Mouse (Mus musculus): ENCODE measurements around the gene Nfic. TPM values are rescaled to one million over a fixed set of nuclear protein-coding genes. Genes with fewer than 3 reads are reported as not detected.

Gene Nfic
- polyA plus RNA-seq, 1 experiment from 2014 or later = 19.8 TPM

- DNase-seq (ENCODE audit: low spot score) = no peak
- 81% methylated on average over 3 of the region's 3 CpGs for WGBS
- peaks cover 8% of the 10 kb centered on the region; the same call in 1 of the 2 replicates for H3K36me3 ChIP-seq
- no peaks in the 10 kb centered on the region for H3K9me3 ChIP-seq (replicated peaks)
- peaks cover 59% of the 10 kb centered on the region for H3K4me1 ChIP-seq
- no peak overlapping the region for H3K27ac ChIP-seq
- no peak overlapping the region for H3K4me3 ChIP-seq
- H3K27me3 ChIP-seq (ENCODE audit: low read depth, poor library complexity, severe bottlenecking) = peaks cover 75% of the 10 kb centered on the region
Measured at GRCm38 (mm10) chr10:81422661-81423217, 32.7 kb downstream of the Nfic start.

- Histone ChIP-seq H3K9me3 (replicated peaks) (no peaks in the 10 kb centered on the region), H3K27ac (no peak overlapping the region), H3K4me3 (no peak overlapping the region), H3K36me3 (peaks cover 8% of the 10 kb centered on the region; the same call in 1 of the 2 replicates), H3K4me1 (peaks cover 62% of the 10 kb centered on the region), H3K27me3 (ENCODE audit: low read depth, poor library complexity, severe bottlenecking) (peaks cover 69% of the 10 kb centered on the region)
- WGBS = 79% methylated on average over 6 of the region's 6 CpGs
- no peak for DNase-seq (ENCODE audit: low spot score)
Measured at GRCm38 (mm10) chr10:81422191-81422590, 33.2 kb downstream of the Nfic start.

GRCm38 (mm10) chr10:81421797-81422100 lies 33.7 kb downstream of the Nfic start:
- H3K27me3 ChIP-seq (ENCODE audit: low read depth, poor library complexity, severe bottlenecking) = peaks cover 65% of the 10 kb centered on the region
- H3K4me1 ChIP-seq = peaks cover 62% of the 10 kb centered on the region
- no peaks in the 10 kb centered on the region for H3K9me3 ChIP-seq (replicated peaks)
- H3K36me3 ChIP-seq = peaks cover 8% of the 10 kb centered on the region; the same call in 1 of the 2 replicates
- 59% methylated on average over 5 of the region's 5 CpGs for WGBS
- DNase-seq (ENCODE audit: low spot score) = no peak
- no peak overlapping the region for H3K27ac ChIP-seq
- no peak overlapping the region for H3K4me3 ChIP-seq

GRCm38 (mm10) chr10:81421041-81421796 lies 34.2 kb downstream of the Nfic start:
- H3K27me3 ChIP-seq (ENCODE audit: low read depth, poor library complexity, severe bottlenecking) = peaks cover 59% of the 10 kb centered on the region
- peaks cover 8% of the 10 kb centered on the region; the same call in 1 of the 2 replicates for H3K36me3 ChIP-seq
- no peaks in the 10 kb centered on the region for H3K9me3 ChIP-seq (replicated peaks)
- H3K4me1 ChIP-seq = peaks cover 62% of the 10 kb centered on the region
- no peak overlapping the region for H3K4me3 ChIP-seq
- WGBS = 78% methylated on average over 4 of the region's 4 CpGs
- peak; percentile 25 for DNase-seq (ENCODE audit: low spot score)
- no peak overlapping the region for H3K27ac ChIP-seq

- Histone ChIP-seq H3K36me3 (peaks cover 8% of the 10 kb centered on the region; the same call in 1 of the 2 replicates), H3K9me3 (replicated peaks) (no peaks in the 10 kb centered on the region), H3K4me1 (peaks cover 62% of the 10 kb centered on the region), H3K4me3 (no peak overlapping the region), H3K27me3 (ENCODE audit: low read depth, poor library complexity, severe bottlenecking) (peaks cover 50% of the 10 kb centered on the region), H3K27ac (no peak overlapping the region)
- WGBS = 80% methylated on average over 40 of the region's 40 CpGs
- peak; percentile 31 for DNase-seq (ENCODE audit: low spot score)
Measured at GRCm38 (mm10) chr10:81420191-81420767, 35.2 kb downstream of the Nfic start.

- H3K9me3 ChIP-seq (replicated peaks) = no peaks in the 10 kb centered on the region
- 92% methylated on average over 10 of the region's 10 CpGs for WGBS
- H3K4me3 ChIP-seq = no peak overlapping the region
- H3K4me1 ChIP-seq = peaks cover 62% of the 10 kb centered on the region
- peaks cover 40% of the 10 kb centered on the region for H3K27me3 ChIP-seq (ENCODE audit: low read depth, poor library complexity, severe bottlenecking)
- DNase-seq (ENCODE audit: low spot score) = peak; percentile 27
- H3K36me3 ChIP-seq = peaks cover 8% of the 10 kb centered on the region; the same call in 1 of the 2 replicates
- peak overlapping the region; percentile 42; the same call in 1 of the 2 replicates for H3K27ac ChIP-seq
Measured at GRCm38 (mm10) chr10:81419111-81419928, 36.1 kb downstream of the Nfic start.

GRCm38 (mm10) chr10:81418216-81419070 lies 37.0 kb downstream of the Nfic start:
- 43% methylated on average over 11 of the region's 11 CpGs for WGBS
- peak overlapping the region; percentile 42 for H3K27ac ChIP-seq
- peaks cover 67% of the 10 kb centered on the region for H3K4me1 ChIP-seq
- peaks cover 8% of the 10 kb centered on the region; the same call in 1 of the 2 replicates for H3K36me3 ChIP-seq
- H3K27me3 ChIP-seq (ENCODE audit: low read depth, poor library complexity, severe bottlenecking) = peaks cover 32% of the 10 kb centered on the region
- DNase-seq (ENCODE audit: low spot score) = no peak
- no peak overlapping the region for H3K4me3 ChIP-seq
- H3K9me3 ChIP-seq (replicated peaks) = no peaks in the 10 kb centered on the region

GRCm38 (mm10) chr10:81417227-81418215 lies 37.9 kb downstream of the Nfic start:
- peaks cover 26% of the 10 kb centered on the region for H3K27me3 ChIP-seq (ENCODE audit: low read depth, poor library complexity, severe bottlenecking)
- no peak for DNase-seq (ENCODE audit: low spot score)
- H3K36me3 ChIP-seq = peaks cover 8% of the 10 kb centered on the region; the same call in 1 of the 2 replicates
- H3K4me1 ChIP-seq = peaks cover 76% of the 10 kb centered on the region
- H3K4me3 ChIP-seq = peak overlapping the region; percentile 50
- peak overlapping the region; percentile 89 for H3K27ac ChIP-seq
- H3K9me3 ChIP-seq (replicated peaks) = no peaks in the 10 kb centered on the region
- WGBS = 43% methylated on average over 12 of the region's 12 CpGs

- DNase-seq (ENCODE audit: low spot score) = peak; percentile 83
- H3K36me3 ChIP-seq = peaks cover 9% of the 10 kb centered on the region
- no peaks in the 10 kb centered on the region for H3K9me3 ChIP-seq (replicated peaks)
- H3K4me3 ChIP-seq = peak overlapping the region; percentile 50
- peaks cover 18% of the 10 kb centered on the region for H3K27me3 ChIP-seq (ENCODE audit: low read depth, poor library complexity, severe bottlenecking)
- peak overlapping the region; percentile 89 for H3K27ac ChIP-seq
- 1% methylated on average over 26 of the region's 26 CpGs for WGBS
- peaks cover 84% of the 10 kb centered on the region for H3K4me1 ChIP-seq
Measured at GRCm38 (mm10) chr10:81416581-81417226, 38.7 kb downstream of the Nfic start.

GRCm38 (mm10) chr10:81415549-81416310 lies 39.7 kb downstream of the Nfic start:
- peaks cover 11% of the 10 kb centered on the region for H3K36me3 ChIP-seq
- peaks cover 9% of the 10 kb centered on the region for H3K27me3 ChIP-seq (ENCODE audit: low read depth, poor library complexity, severe bottlenecking)
- peaks cover 94% of the 10 kb centered on the region for H3K4me1 ChIP-seq
- WGBS = 68% methylated on average over 17 of the region's 17 CpGs
- no peak for DNase-seq (ENCODE audit: low spot score)
- no peak overlapping the region for H3K4me3 ChIP-seq
- H3K9me3 ChIP-seq (replicated peaks) = no peaks in the 10 kb centered on the region
- peak overlapping the region; percentile 89 for H3K27ac ChIP-seq
